Mouse (Mus musculus): ENCODE data around the gene Tnks2.

The Tnks2 gene

GRCm38 (mm10) chr19:36938008-36938407, 104.0 kb downstream of the Tnks2 start:
- no peak for DNase-seq (ENCODE audit: low spot score)

GRCm38 (mm10) chr19:36940064-36940463, 106.0 kb downstream of the Tnks2 start:
- no peak for DNase-seq (ENCODE audit: low spot score)

Measured in testis, postnatal 14 days (tissue).